Mouse (Mus musculus) midbrain, postnatal 0 days (tissue): ENCODE measurements around the gene Pinlyp. TPM values are rescaled to one million over a fixed set of nuclear protein-coding genes. Genes with fewer than 3 reads are reported as not detected.

Experiments
- ATAC-seq: fragments of 200-750 bp; cut with Nextera tagmentation; 2 replicates; pipeline ENCODE4 v1.8.0; 2017; ENCODE audit warnings: moderate number of reproducible peaks, mild to moderate bottlenecking, moderate TSS enrichment, moderate library complexity; ENCODE audit not compliant: low FRiP score
- DNase-seq: peaks from one replicate; pipeline ENCODE4 v3.0.0-alpha.2; 2015; ENCODE audit warnings: low spot score
- H3K27ac ChIP-seq: fragments of 300-500 bp; sonication (generic); 2 replicates; pipeline ENCODE4 v1.5.1; 2014; ENCODE audit warnings: low read depth, mild to moderate bottlenecking, low read length, mixed read lengths
- H3K27me3 ChIP-seq: fragments of 300-500 bp; sonication (generic); 2 replicates; pipeline ENCODE4 v1.6.1; 2014; ENCODE audit warnings: low read length, control low read depth, mixed read lengths; ENCODE audit not compliant: insufficient read depth
- H3K36me3 ChIP-seq: fragments of 300-500 bp; sonication (generic); 2 replicates; pipeline ENCODE4 v1.6.1; 2014; ENCODE audit warnings: low read length, control low read depth, mixed read lengths; ENCODE audit not compliant: insufficient read depth
- H3K4me1 ChIP-seq: fragments of 300-500 bp; sonication (generic); 2 replicates; pipeline ENCODE4 v1.6.1; 2014; ENCODE audit warnings: mild to moderate bottlenecking, control low read depth, antibody characterized with exemption, low read length, mixed read lengths; ENCODE audit not compliant: insufficient read depth
- H3K4me2 ChIP-seq: fragments of 300-500 bp; sonication (generic); 2 replicates; pipeline ENCODE4 v1.6.1; 2014; ENCODE audit warnings: low read depth, mild to moderate bottlenecking, low read length, mixed read lengths; ENCODE audit not compliant: poor library complexity, severe bottlenecking
- H3K4me3 ChIP-seq: fragments of 300-500 bp; sonication (generic); 2 replicates; pipeline ENCODE4 v1.5.1; 2014; ENCODE audit warnings: low read depth, mild to moderate bottlenecking, low read length, moderate library complexity
- H3K9ac ChIP-seq: fragments of 300-500 bp; sonication (generic); replicated peaks from 2 replicates; pipeline ENCODE4 v1.6.1; 2014; ENCODE audit warnings: mild to moderate bottlenecking, low read length, moderate library complexity, mixed read lengths; ENCODE audit not compliant: poor library complexity, severe bottlenecking
- H3K9me3 ChIP-seq: fragments of 300-500 bp; sonication (generic); 2 replicates; pipeline ENCODE4 v1.6.1; 2016; ENCODE audit warnings: low read length, control low read depth
- CTCF ChIP-seq: IDR thresholded peaks from 2 replicates; pipeline ENCODE4 v1.5.1; 2016; ENCODE audit warnings: antibody characterized with exemption, mild to moderate bottlenecking
- WGBS: fragments of 180-500 bp; shearing (Covaris S2); extraction: QIAGEN DNeasy Blood & Tissue Kit; methylation state at CpG from one replicate; pipeline ENCODE4 v1.1.7; 2014; 5-methylcytosine and 5-hydroxymethylcytosine counted together
- polyA plus RNA-seq: library from polyadenylated mRNA; unstranded; fragments of >200 nt; fragmentation: Nextera tagmentation; extraction: Ambion mirVana; gene quantifications from 2 replicates; pipeline ENCODE4 v1.2.1, GENCODE M21; 2015
- total RNA-seq: library from RNA; depleted of rRNA; stranded (reverse); fragments of >200 nt; gene quantifications from 2 replicates; pipeline ENCODE4 v1.2.3, GENCODE M21; 2014

Pinlyp gene
- total and polyA plus RNA-seq, 2 experiments from 2014 or later = not detected

DNA sequence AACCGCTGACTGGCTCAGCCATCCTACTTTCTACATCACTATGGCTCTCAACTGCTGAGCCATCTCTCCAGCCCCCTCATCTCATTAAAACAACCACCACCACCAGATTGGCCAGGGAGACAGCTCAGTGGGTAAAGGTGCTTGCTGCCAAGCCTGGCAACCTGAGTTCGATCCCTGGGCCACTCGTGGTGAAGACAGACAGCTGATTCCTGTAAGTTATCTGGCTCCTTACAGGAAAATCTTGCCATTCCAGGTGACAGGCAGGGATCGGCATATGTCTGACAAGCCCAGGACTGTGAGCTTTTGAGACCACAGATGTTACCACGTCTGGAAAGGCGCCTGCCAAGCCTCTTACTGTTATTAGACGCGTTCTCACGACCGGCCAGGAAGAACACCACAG lies 31.9 kb upstream of the Pinlyp start:
- Histone ChIP-seq H3K27me3 (no peaks in the 10 kb centered on the region), H3K36me3 (no peaks in the 10 kb centered on the region), H3K4me1 (no peaks in the 10 kb centered on the region), H3K4me3 (no peak overlapping the region), H3K9me3 (no peaks in the 10 kb centered on the region), H3K9ac (no peak overlapping the region), H3K4me2 (no peak overlapping the region), H3K27ac (no peak overlapping the region)
- no peak for TF ChIP-seq CTCF
- WGBS = 91% methylated on average over 10 of the region's 10 CpGs
- ATAC-seq (no peak), DNase-seq (no peak)

- 70% methylated on average over 12 of the region's 12 CpGs for WGBS
- no peak for ATAC-seq
- Histone ChIP-seq H3K27me3 (no peaks in the 10 kb centered on the region), H3K4me3 (no peak overlapping the region), H3K27ac (no peak overlapping the region), H3K9me3 (no peaks in the 10 kb centered on the region), H3K9ac (no peak overlapping the region), H3K4me2 (no peak overlapping the region), H3K4me1 (no peaks in the 10 kb centered on the region), H3K36me3 (peaks cover 10% of the 10 kb centered on the region)
- no peak for DNase-seq
- TF ChIP-seq CTCF = no peak
Observed at GRCm38 (mm10) chr7:24574224-24574796, 28.4 kb upstream of the Pinlyp start.

GRCm38 (mm10) chr7:24572455-24572854 lies 26.5 kb upstream of the Pinlyp start:
- no peaks in the 10 kb centered on the region for H3K27me3 ChIP-seq
- H3K36me3 ChIP-seq = peaks cover 23% of the 10 kb centered on the region
- no peak overlapping the region for H3K4me2 ChIP-seq
- ATAC-seq (no peak), DNase-seq (no peak)
- no peak overlapping the region for H3K4me3 ChIP-seq
- no peaks in the 10 kb centered on the region for H3K9me3 ChIP-seq
- WGBS = 54% methylated on average over 5 of the region's 5 CpGs
- no peaks in the 10 kb centered on the region for H3K4me1 ChIP-seq
- peak; percentile 59 for TF ChIP-seq CTCF
- H3K9ac ChIP-seq = no peak overlapping the region
- H3K27ac ChIP-seq = no peak overlapping the region

DNA sequence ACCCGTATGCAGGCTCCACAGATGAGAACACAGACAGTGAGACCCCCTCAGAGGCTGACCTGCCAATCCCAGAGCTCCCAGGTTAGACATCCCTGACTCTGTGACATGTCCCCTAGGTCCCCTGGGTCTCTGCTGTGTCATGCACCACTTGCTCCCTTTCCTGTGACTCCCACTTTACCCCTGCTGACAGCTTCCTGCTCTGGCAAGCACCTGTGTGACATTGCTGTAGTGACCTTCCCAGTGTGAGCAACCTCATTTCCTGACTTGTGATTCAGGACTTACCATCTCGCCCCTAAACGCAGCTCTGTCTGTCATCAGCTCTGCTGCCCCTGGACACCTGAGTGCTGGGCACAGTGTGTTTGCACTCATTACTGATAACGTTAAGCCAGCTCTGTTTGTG lies 25.2 kb upstream of the Pinlyp start:
- Histone ChIP-seq H3K4me2 (no peak overlapping the region), H3K27ac (no peak overlapping the region), H3K4me3 (no peak overlapping the region), H3K36me3 (peaks cover 37% of the 10 kb centered on the region), H3K4me1 (no peaks in the 10 kb centered on the region), H3K9ac (no peak overlapping the region), H3K9me3 (no peaks in the 10 kb centered on the region), H3K27me3 (no peaks in the 10 kb centered on the region)
- 91% methylated on average over 4 of the region's 4 CpGs for WGBS
- DNase-seq (no peak), ATAC-seq (no peak)
- TF ChIP-seq CTCF = no peak

DNA sequence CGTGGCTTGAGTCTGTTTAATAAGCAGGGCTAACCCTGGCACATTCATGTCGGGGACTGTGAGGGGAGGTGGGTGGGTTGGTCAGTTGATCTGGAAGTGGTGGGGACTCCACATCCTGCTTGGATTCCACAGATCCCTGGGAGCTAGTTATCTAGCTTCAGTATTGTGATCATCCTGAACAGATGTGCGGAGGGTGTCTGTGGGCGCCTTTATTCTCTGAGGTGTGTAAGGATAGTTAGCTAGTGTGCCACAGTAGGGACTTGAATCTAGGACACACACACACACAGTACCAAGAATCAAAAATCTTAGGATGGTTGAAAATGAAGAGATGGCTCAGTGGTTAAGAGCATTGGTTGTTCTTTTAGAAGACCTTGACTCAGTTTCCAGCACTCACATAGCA lies 22.6 kb upstream of the Pinlyp start:
- Histone ChIP-seq H3K9ac (no peak overlapping the region), H3K36me3 (peaks cover 43% of the 10 kb centered on the region), H3K4me2 (no peak overlapping the region), H3K27me3 (no peaks in the 10 kb centered on the region), H3K27ac (no peak overlapping the region), H3K4me3 (no peak overlapping the region), H3K4me1 (no peaks in the 10 kb centered on the region), H3K9me3 (no peaks in the 10 kb centered on the region)
- no peak for TF ChIP-seq CTCF
- ATAC-seq (no peak), DNase-seq (no peak)
- WGBS = 89% methylated on average over 4 of the region's 4 CpGs

DNA sequence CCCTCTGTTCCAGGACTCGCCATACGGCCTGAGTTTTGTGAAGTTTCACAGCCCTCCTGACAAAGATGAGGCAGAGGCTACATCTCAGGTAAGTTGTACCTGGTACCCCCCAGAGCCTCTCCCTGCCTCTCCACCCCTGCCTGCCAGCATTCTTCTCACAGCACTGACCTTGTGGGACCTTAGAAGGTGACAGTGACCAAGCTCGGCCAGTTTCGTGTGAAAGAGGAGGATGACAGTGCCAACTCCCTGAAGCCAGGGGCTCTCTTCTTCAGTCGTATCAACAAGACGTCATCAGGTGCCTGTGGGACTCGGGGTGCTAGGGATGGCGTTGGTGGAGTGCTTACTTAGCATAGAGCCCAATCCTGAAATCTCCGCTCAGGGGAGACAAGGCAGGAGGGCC lies 20.3 kb upstream of the Pinlyp start:
- WGBS = 96% methylated on average over 9 of the region's 9 CpGs
- no peak overlapping the region for H3K27ac ChIP-seq
- H3K4me2 ChIP-seq = no peak overlapping the region
- H3K9me3 ChIP-seq = no peaks in the 10 kb centered on the region
- no peak for DNase-seq
- H3K4me1 ChIP-seq = no peaks in the 10 kb centered on the region
- no peak overlapping the region for H3K4me3 ChIP-seq
- TF ChIP-seq CTCF = no peak
- no peaks in the 10 kb centered on the region for H3K27me3 ChIP-seq
- H3K36me3 ChIP-seq = peaks cover 53% of the 10 kb centered on the region
- no peak overlapping the region for H3K9ac ChIP-seq
- no peak for ATAC-seq
